Mouse (Mus musculus) intestine, postnatal 0 days (tissue): ENCODE data around the gene Srrm4. TPM values are rescaled to one million over a fixed set of nuclear protein-coding genes. Genes with fewer than 3 reads are reported as not detected.
A peak's percentile ranks its signal among the peaks of the same experiment; 100 is the strongest.

Source experiments
- ATAC-seq: fragments of 200-750 bp; cut with Nextera tagmentation; 2 replicates; pipeline ENCODE4 v1.8.0; 2017; ENCODE audit warnings: mild to moderate bottlenecking, moderate TSS enrichment, moderate library complexity
- H3K27ac ChIP-seq: fragments of 300-500 bp; sonication (generic); 2 replicates; pipeline ENCODE4 v1.5.1; 2014; ENCODE audit warnings: mild to moderate bottlenecking, low read depth, low read length, moderate library complexity
- H3K27me3 ChIP-seq: fragments of 300-500 bp; sonication (generic); replicated peaks from 2 replicates; pipeline ENCODE4 v1.6.1; 2014; ENCODE audit warnings: low read length, mixed read lengths; ENCODE audit not compliant: control insufficient read depth, insufficient read depth
- H3K36me3 ChIP-seq: fragments of 300-500 bp; sonication (generic); 2 replicates; pipeline ENCODE4 v1.6.1; 2014; ENCODE audit warnings: mild to moderate bottlenecking, moderate library complexity; ENCODE audit not compliant: control insufficient read depth, insufficient read depth
- H3K4me1 ChIP-seq: fragments of 300-500 bp; sonication (generic); replicated peaks from 2 replicates; pipeline ENCODE4 v1.6.1; 2014; ENCODE audit warnings: antibody characterized with exemption, low read length, mixed read lengths; ENCODE audit not compliant: control insufficient read depth, insufficient read depth
- H3K4me2 ChIP-seq: fragments of 300-500 bp; sonication (generic); replicated peaks from 2 replicates; pipeline ENCODE4 v1.6.1; 2014; ENCODE audit warnings: low read depth, mild to moderate bottlenecking, moderate library complexity
- H3K4me3 ChIP-seq: fragments of 300-500 bp; sonication (generic); 2 replicates; pipeline ENCODE4 v1.5.1; 2014; ENCODE audit warnings: low read depth, low read length
- H3K9ac ChIP-seq: fragments of 300-500 bp; sonication (generic); 2 replicates; pipeline ENCODE4 v1.6.1; 2014; ENCODE audit warnings: mild to moderate bottlenecking, low read depth, low read length
- H3K9me3 ChIP-seq: fragments of 300-500 bp; sonication (generic); 2 replicates; pipeline ENCODE4 v1.6.1; 2016; ENCODE audit warnings: mixed run types; ENCODE audit not compliant: control insufficient read depth
- CTCF ChIP-seq: sonication (generic); IDR thresholded peaks from 2 replicates; pipeline ENCODE4 v1.5.1; 2016; ENCODE audit warnings: low read depth, mild to moderate bottlenecking, control low read depth, antibody characterized with exemption, moderate library complexity
- WGBS: fragments of 180-500 bp; shearing (Covaris S2); extraction: QIAGEN DNeasy Blood & Tissue Kit; methylation state at CpG from one replicate; pipeline ENCODE4 v1.1.7; 2014; 5-methylcytosine and 5-hydroxymethylcytosine counted together
- polyA plus RNA-seq: library from polyadenylated mRNA; unstranded; fragments of >200 nt; fragmentation: Nextera tagmentation; extraction: Ambion mirVana; gene quantifications from 2 replicates; pipeline ENCODE4 v1.2.1, GENCODE M21; 2015

Srrm4 gene
- polyA plus RNA-seq, 1 experiment from 2014 or later = 0.52 TPM

GRCm38 (mm10) chr5:116416208-116416607, 175.4 kb downstream of the Srrm4 start:
- WGBS = 13% methylated on average over 5 of the region's 5 CpGs
- TF ChIP-seq CTCF = no peak
- Histone ChIP-seq H3K36me3 (no peaks in the 10 kb centered on the region), H3K27ac (no peak overlapping the region), H3K4me2 (no peak overlapping the region), H3K4me1 (peaks cover 4% of the 10 kb centered on the region; the same call in 1 of the 2 replicates), H3K9ac (no peak overlapping the region), H3K27me3 (no peaks in the 10 kb centered on the region), H3K9me3 (no peaks in the 10 kb centered on the region), H3K4me3 (no peak overlapping the region)
- ATAC-seq = no peak

- Histone ChIP-seq H3K4me3 (no peak overlapping the region), H3K4me2 (no peak overlapping the region), H3K9ac (no peak overlapping the region), H3K27ac (no peak overlapping the region), H3K4me1 (no peaks in the 10 kb centered on the region), H3K9me3 (no peaks in the 10 kb centered on the region), H3K36me3 (no peaks in the 10 kb centered on the region), H3K27me3 (no peaks in the 10 kb centered on the region)
- ATAC-seq = no peak
- 19% methylated on average over 16 of the region's 16 CpGs for WGBS
- TF ChIP-seq CTCF = no peak
Measured at GRCm38 (mm10) chr5:116409689-116410590, 181.7 kb downstream of the Srrm4 start.

- Histone ChIP-seq H3K4me1 (no peaks in the 10 kb centered on the region), H3K36me3 (no peaks in the 10 kb centered on the region), H3K4me2 (no peak overlapping the region), H3K27ac (no peak overlapping the region), H3K27me3 (no peaks in the 10 kb centered on the region), H3K9ac (no peak overlapping the region), H3K4me3 (no peak overlapping the region), H3K9me3 (no peaks in the 10 kb centered on the region)
- WGBS = 67% methylated on average over 9 of the region's 9 CpGs
- ATAC-seq = no peak
- peak; percentile 33; the same call in 1 of the 2 replicates for TF ChIP-seq CTCF
Measured at GRCm38 (mm10) chr5:116408965-116409364, 182.7 kb downstream of the Srrm4 start.

DNA sequence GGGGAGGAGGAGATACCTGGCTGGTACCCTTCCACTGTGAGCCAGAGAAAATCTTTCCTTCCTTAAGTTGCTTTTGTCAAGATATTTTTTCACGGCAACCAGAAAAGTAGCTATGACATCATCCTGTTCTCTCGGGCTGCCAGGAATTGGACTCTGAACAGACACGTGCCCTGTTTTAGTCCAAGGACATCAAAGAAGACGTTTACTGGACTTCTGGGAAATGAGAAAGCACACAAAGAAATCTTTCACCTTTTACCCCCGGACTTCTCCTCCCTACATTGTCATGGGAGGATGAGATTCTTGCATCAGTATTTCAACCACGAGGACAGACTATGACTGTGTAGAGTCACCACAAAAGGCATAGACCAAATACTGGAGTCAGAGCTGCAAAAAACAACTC, 183.7 kb downstream of the Srrm4 start:
- no peak overlapping the region for H3K9ac ChIP-seq
- no peaks in the 10 kb centered on the region for H3K27me3 ChIP-seq
- H3K27ac ChIP-seq = peak overlapping the region; percentile 5; the same call in 1 of the 2 replicates
- ATAC-seq = peak; percentile 75
- H3K9me3 ChIP-seq = no peaks in the 10 kb centered on the region
- H3K4me3 ChIP-seq = no peak overlapping the region
- 7% methylated on average over 6 of the region's 6 CpGs for WGBS
- H3K36me3 ChIP-seq = no peaks in the 10 kb centered on the region
- no peaks in the 10 kb centered on the region for H3K4me1 ChIP-seq
- TF ChIP-seq CTCF = no peak
- no peak overlapping the region for H3K4me2 ChIP-seq

DNA sequence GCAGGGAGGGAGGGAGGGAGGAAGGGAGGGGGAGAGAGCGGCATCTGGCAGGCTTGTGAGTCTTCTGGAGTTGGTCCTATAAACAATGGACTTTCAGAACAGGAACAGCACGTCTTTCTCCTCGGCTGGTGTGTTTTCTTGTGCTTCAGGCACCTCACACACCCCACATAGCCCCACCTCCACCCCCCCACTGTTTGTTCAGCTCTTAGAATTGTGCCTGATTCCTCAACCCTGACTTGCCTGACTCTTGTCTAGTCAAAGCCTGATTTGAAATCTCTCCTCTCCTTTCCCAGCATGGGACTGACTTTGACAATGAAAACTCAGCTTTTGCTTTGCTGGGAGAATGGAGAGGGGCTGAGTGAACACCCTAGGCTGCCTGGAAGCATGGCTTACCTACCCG, 184.3 kb downstream of the Srrm4 start:
- ATAC-seq = peak; percentile 46; the same call in 1 of the 2 replicates
- Histone ChIP-seq H3K4me3 (no peak overlapping the region), H3K9ac (no peak overlapping the region), H3K27me3 (no peaks in the 10 kb centered on the region), H3K27ac (peak overlapping the region; percentile 5; the same call in 1 of the 2 replicates), H3K4me2 (no peak overlapping the region), H3K4me1 (no peaks in the 10 kb centered on the region), H3K36me3 (no peaks in the 10 kb centered on the region), H3K9me3 (no peaks in the 10 kb centered on the region)
- 32% methylated on average over 3 of the region's 4 CpGs for WGBS
- no peak for TF ChIP-seq CTCF

DNA sequence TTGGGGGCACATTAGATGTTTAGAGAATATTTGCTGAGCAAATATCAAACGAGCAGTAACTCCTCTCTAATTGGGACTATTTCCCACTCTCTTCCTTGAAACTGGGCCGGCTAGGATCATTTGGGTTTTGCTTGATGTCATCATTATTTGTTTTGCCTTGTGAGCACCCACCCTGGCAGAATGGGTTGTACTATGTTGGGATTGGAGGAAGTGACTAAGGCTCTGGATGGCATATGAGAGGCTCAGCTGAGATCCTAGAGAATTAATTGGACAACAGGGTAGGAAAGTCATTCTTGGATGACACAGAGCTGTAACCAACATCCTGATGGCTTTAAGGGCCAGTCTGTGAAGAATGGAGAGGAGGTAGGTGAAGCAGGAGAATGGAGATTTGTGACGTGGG, 185.1 kb downstream of the Srrm4 start:
- Histone ChIP-seq H3K27ac (no peak overlapping the region), H3K27me3 (no peaks in the 10 kb centered on the region), H3K4me3 (no peak overlapping the region), H3K9me3 (no peaks in the 10 kb centered on the region), H3K4me2 (no peak overlapping the region), H3K4me1 (no peaks in the 10 kb centered on the region), H3K36me3 (no peaks in the 10 kb centered on the region), H3K9ac (no peak overlapping the region)
- no peak for ATAC-seq
- TF ChIP-seq CTCF = no peak
- WGBS = 45% methylated on average over 3 of the region's 3 CpGs
